Mouse (Mus musculus): ENCODE results near the gene Nek10. TPM values are rescaled to one million over a fixed set of nuclear protein-coding genes. Genes with fewer than 3 reads are reported as not detected.
"Not testable (repeated sequence)": the region's sequence is repeated elsewhere in the genome, so short reads cannot be mapped to it uniquely, and the experiment has no call there.

The Nek10 gene
- polyA plus RNA-seq, 1 experiment = not detected

- no peaks in the 10 kb centered on the region for H3K9me3 ChIP-seq
- H3K36me3 ChIP-seq (replicated peaks; ENCODE audit: low read length) = no peaks in the 10 kb centered on the region
- peaks cover 17% of the 10 kb centered on the region for H3K4me1 ChIP-seq
- H3K27me3 ChIP-seq (replicated peaks) = no peaks in the 10 kb centered on the region
- no peak for TF ChIP-seq FLI1 (IDR thresholded peaks at IDR 0.05; ENCODE audit: low read length)
- no peak for TF ChIP-seq GATA1 (IDR thresholded peaks at IDR 0.05; ENCODE audit: borderline replicate concordance, low read length)
- no peak overlapping the region for H3K4me3 ChIP-seq (replicated peaks)
Observed at GRCm38 (mm10) chr14:14970633-14971032, 167.4 kb downstream of the Nek10 start.

- H3K9me3 ChIP-seq = no peaks in the 10 kb centered on the region
- TF ChIP-seq GATA1 (IDR thresholded peaks at IDR 0.05; ENCODE audit: borderline replicate concordance, low read length) (no peak), FLI1 (IDR thresholded peaks at IDR 0.05; ENCODE audit: low read length) (no peak)
- H3K36me3 ChIP-seq (replicated peaks; ENCODE audit: low read length) = no peaks in the 10 kb centered on the region
- no peaks in the 10 kb centered on the region for H3K27me3 ChIP-seq (replicated peaks)
- H3K4me3 ChIP-seq (replicated peaks) = peak overlapping the region; percentile 42
- peaks cover 17% of the 10 kb centered on the region for H3K4me1 ChIP-seq
Observed at GRCm38 (mm10) chr14:14971056-14971455, 167.8 kb downstream of the Nek10 start.

GRCm38 (mm10) chr14:14974156-14974555 is 170.9 kb downstream of the Nek10 start:
- Histone ChIP-seq H3K4me1 (peaks cover 17% of the 10 kb centered on the region), H3K9me3 (no peaks in the 10 kb centered on the region), H3K36me3 (replicated peaks; ENCODE audit: low read length) (no peaks in the 10 kb centered on the region), H3K27me3 (replicated peaks) (no peaks in the 10 kb centered on the region), H3K4me3 (replicated peaks) (no peak overlapping the region)
- TF ChIP-seq FLI1 (IDR thresholded peaks at IDR 0.05; ENCODE audit: low read length) (no peak), GATA1 (IDR thresholded peaks at IDR 0.05; ENCODE audit: borderline replicate concordance, low read length) (no peak)

- H3K4me3 ChIP-seq (replicated peaks); H3K36me3 ChIP-seq (replicated peaks; ENCODE audit: low read length): not testable (repeated sequence)
Observed at GRCm38 (mm10) chr14:14984106-14984505, 180.9 kb downstream of the Nek10 start.

GRCm38 (mm10) chr14:14984710-14985647 is 181.8 kb downstream of the Nek10 start:
- no peak for TF ChIP-seq FLI1 (IDR thresholded peaks at IDR 0.05; ENCODE audit: low read length)
- no peak for TF ChIP-seq GATA1 (IDR thresholded peaks at IDR 0.05; ENCODE audit: borderline replicate concordance, low read length)
- Histone ChIP-seq H3K9me3 (no peaks in the 10 kb centered on the region), H3K4me3 (replicated peaks) (no peak overlapping the region), H3K27me3 (replicated peaks) (peaks cover 2% of the 10 kb centered on the region), H3K4me1 (peaks cover 33% of the 10 kb centered on the region), H3K36me3 (replicated peaks; ENCODE audit: low read length) (no peaks in the 10 kb centered on the region)

More at GRCm38 (mm10) chr14:14984106-14984505, 180.9 kb downstream of the Nek10 start:
- H3K27me3 ChIP-seq (replicated peaks); H3K9me3 ChIP-seq: not testable (repeated sequence)
- H3K4me1 ChIP-seq = peaks cover 33% of the 10 kb centered on the region

GRCm38 (mm10) chr14:14987403-14987802 is 184.2 kb downstream of the Nek10 start:
- H3K4me3 ChIP-seq (replicated peaks) = no peak overlapping the region
- H3K4me1 ChIP-seq = peaks cover 33% of the 10 kb centered on the region
- H3K27me3 ChIP-seq (replicated peaks) = no peaks in the 10 kb centered on the region
- TF ChIP-seq FLI1 (IDR thresholded peaks at IDR 0.05; ENCODE audit: low read length) (no peak), GATA1 (IDR thresholded peaks at IDR 0.05; ENCODE audit: borderline replicate concordance, low read length) (no peak)
- no peaks in the 10 kb centered on the region for H3K9me3 ChIP-seq
- no peaks in the 10 kb centered on the region for H3K36me3 ChIP-seq (replicated peaks; ENCODE audit: low read length)

- Histone ChIP-seq H3K4me3 (replicated peaks) (no peak overlapping the region), H3K36me3 (replicated peaks; ENCODE audit: low read length) (no peaks in the 10 kb centered on the region), H3K27me3 (replicated peaks) (no peaks in the 10 kb centered on the region), H3K4me1 (peaks cover 9% of the 10 kb centered on the region), H3K9me3 (no peaks in the 10 kb centered on the region)
- no peak for TF ChIP-seq GATA1 (IDR thresholded peaks at IDR 0.05; ENCODE audit: borderline replicate concordance, low read length)
- no peak for TF ChIP-seq FLI1 (IDR thresholded peaks at IDR 0.05; ENCODE audit: low read length)
Observed at GRCm38 (mm10) chr14:14991642-14992041, 188.4 kb downstream of the Nek10 start.

- Histone ChIP-seq H3K4me3 (replicated peaks) (no peak overlapping the region), H3K4me1 (no peaks in the 10 kb centered on the region), H3K36me3 (replicated peaks; ENCODE audit: low read length) (no peaks in the 10 kb centered on the region), H3K9me3 (0 out of 2 replicates have a peak, but pooled peaks cover 3% of the 10 kb centered on the region), H3K27me3 (replicated peaks) (no peaks in the 10 kb centered on the region)
- TF ChIP-seq FLI1 (IDR thresholded peaks at IDR 0.05; ENCODE audit: low read length) = no peak
- TF ChIP-seq GATA1 (IDR thresholded peaks at IDR 0.05; ENCODE audit: borderline replicate concordance, low read length) = no peak
Observed at GRCm38 (mm10) chr14:15011408-15011807, 208.2 kb downstream of the Nek10 start.

- no peaks in the 10 kb centered on the region for H3K27me3 ChIP-seq (replicated peaks)
- no peaks in the 10 kb centered on the region for H3K36me3 ChIP-seq (replicated peaks; ENCODE audit: low read length)
- H3K9me3 ChIP-seq = peaks cover 8% of the 10 kb centered on the region; the same call in 1 of the 2 replicates
- TF ChIP-seq FLI1 (IDR thresholded peaks at IDR 0.05; ENCODE audit: low read length) = no peak
- no peaks in the 10 kb centered on the region for H3K4me1 ChIP-seq
- no peak overlapping the region for H3K4me3 ChIP-seq (replicated peaks)
Observed at GRCm38 (mm10) chr14:15014799-15015198, 211.6 kb downstream of the Nek10 start.

GRCm38 (mm10) chr14:15030626-15031025 is 227.4 kb downstream of the Nek10 start:
- not testable (repeated sequence) for H3K4me3 ChIP-seq (replicated peaks); H3K27me3 ChIP-seq (replicated peaks); H3K36me3 ChIP-seq (replicated peaks; ENCODE audit: low read length); H3K4me1 ChIP-seq
- H3K9me3 ChIP-seq = peaks cover 25% of the 10 kb centered on the region

GRCm38 (mm10) chr14:15034638-15035037 is 231.4 kb downstream of the Nek10 start:
- not testable (repeated sequence) for H3K36me3 ChIP-seq (replicated peaks; ENCODE audit: low read length); H3K4me1 ChIP-seq; H3K27me3 ChIP-seq (replicated peaks); H3K4me3 ChIP-seq (replicated peaks); H3K9me3 ChIP-seq

Measured in megakaryocyte, embryonic 14.5 days (primary cell).